Comparison of ENCODE assay signal across 8 mouse cellular contexts in genomic region chr7:127017950-127018345, GRCm38 (mm10). TPM values are rescaled to one million over a fixed set of nuclear protein-coding genes. Genes with fewer than 3 reads are reported as not detected.
A peak's percentile ranks its signal among the peaks of the same experiment; 100 is the strongest.
DNase-seq lines count a peak whose midpoint lies in the region; ATAC-seq and TF ChIP-seq lines count a peak whose summit lies in the region.

No protein-coding gene starts in this region.

- intact Hi-C loops in heart, postnatal 25 days (cut with DNase I) = no loop called here

- peak overlapping the region; percentile 39; the same call in 1 of the 2 replicates for H3K9ac ChIP-seq in heart, embryonic 11.5 days (ENCODE audit: low read depth, low read length)
- H3K9ac ChIP-seq in ES-E14 (ENCODE audit: insufficient read depth, low read depth, low read length, poor library complexity, severe bottlenecking) = 0 out of 2 replicates have a peak overlapping the region, but pooled peaks have one; percentile 14
- H3K9ac ChIP-seq in heart, embryonic 15.5 days = no peak overlapping the region
- 0 out of 2 replicates have a peak overlapping the region, but pooled peaks have one; percentile 16 for H3K9ac ChIP-seq in liver, embryonic 16.5 days (ENCODE audit: low read depth, low read length)

- DNase-seq in heart, postnatal 25 days (ENCODE audit: low spot score) = no peak
- no peak for DNase-seq in ES-E14 (ENCODE audit: low read depth, low spot score)
- no peak for DNase-seq in T-cell, adult 2 months (ENCODE audit: low spot score)
- DNase-seq in urinary bladder, postnatal 36 days (ENCODE audit: low spot score in 2 of 2) = no peak
- no peak for DNase-seq in retina, postnatal 1 day

- no peak overlapping the region for H3K4me2 ChIP-seq in heart, embryonic 11.5 days
- H3K4me2 ChIP-seq in heart, embryonic 15.5 days = no peak overlapping the region
- no peak overlapping the region for H3K4me2 ChIP-seq in liver, embryonic 16.5 days (ENCODE audit: low read depth, low read length)

- H3K9me3 ChIP-seq in heart, embryonic 11.5 days (replicated peaks; ENCODE audit: control insufficient read depth, low read length) = no peaks in the 10 kb centered on the region
- no peaks in the 10 kb centered on the region for H3K9me3 ChIP-seq in ES-E14 (ENCODE audit: control insufficient read depth, insufficient read depth, low read depth, low read length)
- no peaks in the 10 kb centered on the region for H3K9me3 ChIP-seq in heart, embryonic 15.5 days (replicated peaks)
- no peaks in the 10 kb centered on the region for H3K9me3 ChIP-seq in liver, embryonic 16.5 days (replicated peaks; ENCODE audit: control insufficient read depth, low read length)

- no peak overlapping the region for H3K4me3 ChIP-seq in heart, embryonic 11.5 days (ENCODE audit: low read depth, low read length)
- H3K4me3 ChIP-seq in ES-E14 (ENCODE audit: insufficient read depth in 1 of 2, low read depth in 1 of 2, low read length in 2 of 2, poor library complexity in 1 of 2, severe bottlenecking in 1 of 2) = no peak overlapping the region
- H3K4me3 ChIP-seq in heart, embryonic 15.5 days = no peak overlapping the region
- H3K4me3 ChIP-seq in liver, embryonic 16.5 days (ENCODE audit: low read depth, low read length) = no peak overlapping the region

- H3K27ac ChIP-seq in heart, embryonic 11.5 days (ENCODE audit: low read depth, low read length) = no peak overlapping the region
- no peak overlapping the region for H3K27ac ChIP-seq in ES-E14 (ENCODE audit: insufficient read depth, low read depth, low read length, poor library complexity, severe bottlenecking)
- H3K27ac ChIP-seq in heart, embryonic 15.5 days = peak overlapping the region; percentile 99
- H3K27ac ChIP-seq in liver, embryonic 16.5 days (ENCODE audit: low read length) = peak overlapping the region; percentile 33; the same call in 1 of the 2 replicates

- in situ Hi-C loops in ES-E14 (cut with MboI; ENCODE audit: low sequenced_read_pairs in 2 of 2, unreplicated experiment in 2 of 2) = no loop called here

- no peaks in the 10 kb centered on the region for H3K27me3 ChIP-seq in heart, embryonic 11.5 days (ENCODE audit: control insufficient read depth, insufficient read depth, low read length)
- H3K27me3 ChIP-seq in heart, embryonic 15.5 days = no peaks in the 10 kb centered on the region
- H3K27me3 ChIP-seq in liver, embryonic 16.5 days (ENCODE audit: control insufficient read depth, insufficient read depth, low read depth, low read length) = no peaks in the 10 kb centered on the region

- peaks cover 43% of the 10 kb centered on the region for H3K4me1 ChIP-seq in heart, embryonic 11.5 days (ENCODE audit: control insufficient read depth, insufficient read depth, low read length)
- H3K4me1 ChIP-seq in ES-E14 (ENCODE audit: control insufficient read depth in 2 of 2, insufficient read depth in 2 of 2, low read length in 2 of 2, poor library complexity in 1 of 2) = peaks cover 4 to 11% of the 10 kb centered on the region in 2 experiments; a peak in 3 of 4 replicates
- H3K4me1 ChIP-seq in heart, embryonic 15.5 days (replicated peaks) = peaks cover 75% of the 10 kb centered on the region
- H3K4me1 ChIP-seq in liver, embryonic 16.5 days (ENCODE audit: control insufficient read depth, low read depth, low read length) = peaks cover 59% of the 10 kb centered on the region

- WGBS in heart, embryonic 11.5 days (ENCODE audit: insufficient replicate concordance) = 37% methylated on average over 6 of the region's 6 CpGs
- 39% methylated on average over 6 of the region's 6 CpGs for WGBS in heart, embryonic 15.5 days
- 41% methylated on average over 6 of the region's 6 CpGs for WGBS in liver, embryonic 16.5 days (ENCODE audit: insufficient replicate concordance)

- ATAC-seq in heart, embryonic 11.5 days (replicated peaks; ENCODE audit: insufficient number of reproducible peaks, low FRiP score, low TSS enrichment) = no peak
- no peak for ATAC-seq in heart, embryonic 15.5 days (replicated peaks; ENCODE audit: insufficient number of reproducible peaks, insufficient read depth, low FRiP score, low read depth)
- no peak for ATAC-seq in liver, embryonic 16.5 days (ENCODE audit: low read depth)

- peaks cover 11% of the 10 kb centered on the region for H3K36me3 ChIP-seq in heart, embryonic 11.5 days (ENCODE audit: control insufficient read depth, insufficient read depth, low read length)
- H3K36me3 ChIP-seq in ES-E14 (ENCODE audit: control insufficient read depth, insufficient read depth, low read length, poor library complexity, severe bottlenecking) = peaks cover 21% of the 10 kb centered on the region
- H3K36me3 ChIP-seq in heart, embryonic 15.5 days = peaks cover 17% of the 10 kb centered on the region
- H3K36me3 ChIP-seq in liver, embryonic 16.5 days (ENCODE audit: control insufficient read depth, insufficient read depth) = peaks cover 18% of the 10 kb centered on the region

TF ChIP-seq in ES-E14, 5 proteins besides CTCF, POLR2A, EP300 and RAD21:
- TF ChIP-seq HCFC1 (IDR thresholded peaks at IDR 0.05; ENCODE audit: borderline replicate concordance, insufficient read depth, low read length) (no peak), ZNF384 (IDR thresholded peaks at IDR 0.05; ENCODE audit: low read depth, low read length) (no peak), MAFK (IDR thresholded peaks at IDR 0.05; ENCODE audit: insufficient read depth, low read depth, low read length) (no peak), ZC3H11A (IDR thresholded peaks at IDR 0.05; ENCODE audit: borderline replicate concordance, low read depth, low read length) (no peak), CHD2 (IDR thresholded peaks at IDR 0.05; ENCODE audit: low read depth, low read length) (no peak)

RNA-seq across cellular contexts. Expression of gene Pagr1a, which starts 0.8 kb away (rescaled TPM):
- 50.9 and 53.2 TPM in 2 replicates for polyA plus RNA-seq in heart, embryonic 11.5 days (2014; fragmentation: Nextera tagmentation; extraction: Ambion mirVana)
- total RNA-seq in heart, postnatal 25 days (2021) = 10 to 100 TPM; 12.5 to 12.9 TPM
- total RNA-seq in ES-E14 (2012; rRNA removed) = 12.1 and 32.3 TPM in 2 replicates
- 59.7 and 73.1 TPM in 2 replicates for polyA plus RNA-seq in heart, embryonic 15.5 days (2015; fragmentation: Nextera tagmentation; extraction: Ambion mirVana)
- 17.2 and 24.3 TPM in 2 replicates for polyA plus RNA-seq in liver, embryonic 16.5 days (2015; fragmentation: Nextera tagmentation; extraction: Ambion mirVana)

RNA-seq across cellular contexts. Expression of gene Pagr1b, which starts 1.7 kb away (rescaled TPM):
- polyA plus RNA-seq in heart, embryonic 11.5 days (2014; fragmentation: Nextera tagmentation; extraction: Ambion mirVana) = not detected in 2 replicates
- 1 to 10 TPM in 1 of 2 experiments, not detected in 1; 1.7 TPM for total RNA-seq in heart, postnatal 25 days (2021)
- 0.63 and 1.3 TPM in 2 replicates for total RNA-seq in ES-E14 (2012; rRNA removed)
- polyA plus RNA-seq in heart, embryonic 15.5 days (2015; fragmentation: Nextera tagmentation; extraction: Ambion mirVana) = 0.74 TPM in 1 of 2 replicates, not detected in the other
- not detected in 2 replicates for polyA plus RNA-seq in liver, embryonic 16.5 days (2015; fragmentation: Nextera tagmentation; extraction: Ambion mirVana)

RNA-seq across cellular contexts. Expression of gene Gm42742, which starts 2.9 kb away (rescaled TPM):
- 36.6 and 40.9 TPM in 2 replicates for polyA plus RNA-seq in heart, embryonic 11.5 days (2014; fragmentation: Nextera tagmentation; extraction: Ambion mirVana)
- 10 to 100 TPM; 21.5 to 22.6 TPM for total RNA-seq in heart, postnatal 25 days (2021)
- 23.4 and 38.4 TPM in 2 replicates for total RNA-seq in ES-E14 (2012; rRNA removed)
- polyA plus RNA-seq in heart, embryonic 15.5 days (2015; fragmentation: Nextera tagmentation; extraction: Ambion mirVana) = 15.7 and 16.6 TPM in 2 replicates
- 10.7 and 17.7 TPM in 2 replicates for polyA plus RNA-seq in liver, embryonic 16.5 days (2015; fragmentation: Nextera tagmentation; extraction: Ambion mirVana)

RNA-seq across cellular contexts. Expression of gene Prrt2, which starts 3.1 kb away (rescaled TPM):
- polyA plus RNA-seq in heart, embryonic 11.5 days (2014; fragmentation: Nextera tagmentation; extraction: Ambion mirVana) = 4.5 and 5.0 TPM in 2 replicates
- total RNA-seq in heart, postnatal 25 days (2021) = 1 to 10 TPM in 1 of 2 experiments, under 1 TPM in 1; 0.60 to 1.2 TPM
- total RNA-seq in ES-E14 (2012; rRNA removed) = 0.36 and 0.85 TPM in 2 replicates
- polyA plus RNA-seq in heart, embryonic 15.5 days (2015; fragmentation: Nextera tagmentation; extraction: Ambion mirVana) = 1.9 and 4.1 TPM in 2 replicates
- 0.24 and 0.67 TPM in 2 replicates for polyA plus RNA-seq in liver, embryonic 16.5 days (2015; fragmentation: Nextera tagmentation; extraction: Ambion mirVana)

RNA-seq across cellular contexts. Expression of gene Mvp, which starts 3.5 kb away (rescaled TPM):
- 8.2 and 8.5 TPM in 2 replicates for polyA plus RNA-seq in heart, embryonic 11.5 days (2014; fragmentation: Nextera tagmentation; extraction: Ambion mirVana)
- 10 to 100 TPM; 44.9 to 47.3 TPM for total RNA-seq in heart, postnatal 25 days (2021)
- 49.2 and 56.0 TPM in 2 replicates for total RNA-seq in ES-E14 (2012; rRNA removed)
- polyA plus RNA-seq in heart, embryonic 15.5 days (2015; fragmentation: Nextera tagmentation; extraction: Ambion mirVana) = 14.5 and 18.1 TPM in 2 replicates
- polyA plus RNA-seq in liver, embryonic 16.5 days (2015; fragmentation: Nextera tagmentation; extraction: Ambion mirVana) = 7.7 and 8.9 TPM in 2 replicates

Comparison
In these comparisons a context has a peak if more than half of its experiments do, and no peak if none do; other contexts are left out.
1. H3K27ac ChIP-seq: peak in heart, embryonic 15.5 days (single experiment) and liver, embryonic 16.5 days (single experiment); none in heart, embryonic 11.5 days (single experiment) and ES-E14 (single experiment).